ENCODE assay signal across 25 mouse cellular contexts in genomic region chr9:9674531-9674930, GRCm38 (mm10).
A peak's percentile ranks its signal among the peaks of the same experiment; 100 is the strongest.
DNase-seq lines count a peak whose midpoint lies in the region; ATAC-seq lines count a peak whose summit lies in the region.
"Had no signal": no experiment of that assay in that cellular context is flagged by ENCODE, and none has a peak within 500 bp of the region (broad histone marks: within the 10 kb centered on the region; RNA-seq: fewer than 3 reads in every experiment).

No protein-coding gene starts in this region.

- H3K4me2 ChIP-seq in midbrain, embryonic 11.5 days = no peak overlapping the region
- H3K4me2 ChIP-seq in midbrain, embryonic 14.5 days (ENCODE audit: low read length) = no peak overlapping the region
- H3K4me2 ChIP-seq: forebrain, embryonic 13.5 days; heart, embryonic 12.5 days; hindbrain, embryonic 14.5 days; liver, embryonic 12.5 days; midbrain, embryonic 13.5 days had no signal

- 93% methylated on average over 5 of the region's 5 CpGs for WGBS in midbrain, embryonic 11.5 days
- WGBS in midbrain, embryonic 14.5 days = 84% methylated on average over 5 of the region's 5 CpGs

- no peaks in the 10 kb centered on the region for H3K27me3 ChIP-seq in midbrain, embryonic 11.5 days (ENCODE audit: control insufficient read depth, insufficient read depth, low read length)
- no peaks in the 10 kb centered on the region for H3K27me3 ChIP-seq in midbrain, embryonic 14.5 days (ENCODE audit: control insufficient read depth, insufficient read depth, low read length)
- H3K27me3 ChIP-seq: CH12.LX; forebrain, embryonic 13.5 days; liver, embryonic 12.5 days; megakaryocyte, embryonic 14.5 days; midbrain, embryonic 13.5 days had no signal

- no peaks in the 10 kb centered on the region for H3K36me3 ChIP-seq in midbrain, embryonic 11.5 days (ENCODE audit: control insufficient read depth, insufficient read depth, low read length)
- H3K36me3 ChIP-seq in midbrain, embryonic 14.5 days (ENCODE audit: control insufficient read depth, insufficient read depth, low read length) = no peaks in the 10 kb centered on the region
- H3K36me3 ChIP-seq: heart, embryonic 12.5 days; liver, embryonic 12.5 days; midbrain, embryonic 13.5 days had no signal

- H3K4me1 ChIP-seq in midbrain, embryonic 11.5 days (ENCODE audit: control insufficient read depth, insufficient read depth, low read length) = 0 out of 2 replicates have a peak, but pooled peaks cover 2% of the 10 kb centered on the region
- H3K4me1 ChIP-seq in midbrain, embryonic 14.5 days (ENCODE audit: control insufficient read depth, insufficient read depth, low read length) = 0 out of 2 replicates have a peak, but pooled peaks cover 3% of the 10 kb centered on the region
- H3K4me1 ChIP-seq: heart, embryonic 12.5 days; liver, embryonic 12.5 days; megakaryocyte, embryonic 14.5 days had no signal

- H3K27ac ChIP-seq in midbrain, embryonic 11.5 days (ENCODE audit: low read depth, low read length) = no peak overlapping the region
- no peak overlapping the region for H3K27ac ChIP-seq in midbrain, embryonic 14.5 days (replicated peaks; ENCODE audit: low read depth, low read length)
- H3K27ac ChIP-seq: forebrain, embryonic 13.5 days; heart, adult 2 months; hindbrain, embryonic 14.5 days; liver, embryonic 12.5 days; midbrain, embryonic 13.5 days had no signal

- no peak for DNase-seq in frontal cortex, postnatal 14 days (ENCODE audit: low spot score in 2 of 2)
- DNase-seq in midbrain, embryonic 11.5 days (ENCODE audit: low spot score, missing footprints) = peak; percentile 8
- no peak for DNase-seq in midbrain, embryonic 14.5 days
- peak; percentile 15 to 16 for DNase-seq in left cerebral cortex, postnatal 36 days (ENCODE audit: low spot score in 2 of 2)
- no peak for DNase-seq in thymus, adult 18-20 months
- DNase-seq: adrenal gland, adult 8-10 months; B cell, adult 2 months; cerebellum, adult 11 months; cerebellum, adult 9-11 months; heart, adult 2 months; heart, postnatal 4 days; kidney, adult 9 months; kidney, postnatal 10 days; liver, postnatal 0 days; lung, postnatal 4 days had no signal

- no peak overlapping the region for H3K9ac ChIP-seq in midbrain, embryonic 11.5 days (ENCODE audit: low read length)
- H3K9ac ChIP-seq in midbrain, embryonic 14.5 days (replicated peaks; ENCODE audit: low read length) = no peak overlapping the region
- H3K9ac ChIP-seq: forebrain, embryonic 13.5 days; heart, embryonic 12.5 days; hindbrain, embryonic 14.5 days; liver, embryonic 12.5 days; liver, postnatal 0 days; midbrain, embryonic 13.5 days had no signal

- peak; percentile 85 for ATAC-seq in frontal cortex, adult (ENCODE audit: low TSS enrichment)
- no peak for ATAC-seq in midbrain, embryonic 11.5 days (ENCODE audit: low FRiP score)
- ATAC-seq in midbrain, embryonic 14.5 days (ENCODE audit: low FRiP score, low TSS enrichment) = no peak
- ATAC-seq: activated CD4-positive, CD25-positive, alpha-beta regulatory T cell, adult 4 months; intestine, postnatal 0 days; liver, embryonic 12.5 days; liver, postnatal 0 days; midbrain, embryonic 13.5 days had no signal

- intact Hi-C loops in left cerebral cortex, postnatal 36 days (cut with DNase I) = no loop called here

- H3K9me3 ChIP-seq in midbrain, embryonic 11.5 days (ENCODE audit: control insufficient read depth, low read length) = no peaks in the 10 kb centered on the region
- H3K9me3 ChIP-seq in midbrain, embryonic 14.5 days (ENCODE audit: control insufficient read depth, low read length) = no peaks in the 10 kb centered on the region
- H3K9me3 ChIP-seq: forebrain, embryonic 13.5 days; heart, embryonic 12.5 days; liver, embryonic 12.5 days; megakaryocyte, embryonic 14.5 days; midbrain, embryonic 13.5 days had no signal

- H3K4me3 ChIP-seq in midbrain, embryonic 11.5 days (ENCODE audit: low read depth, low read length) = no peak overlapping the region
- no peak overlapping the region for H3K4me3 ChIP-seq in midbrain, embryonic 14.5 days (replicated peaks; ENCODE audit: low read depth, low read length)
- H3K4me3 ChIP-seq: forebrain, embryonic 13.5 days; heart, adult 2 months; heart, embryonic 12.5 days; liver, embryonic 12.5 days; megakaryocyte, embryonic 14.5 days; midbrain, embryonic 13.5 days had no signal

Comparison
In these comparisons a context has a peak if more than half of its experiments do, and no peak if none do; other contexts are left out.
1. DNase-seq: peak in midbrain, embryonic 11.5 days (single experiment) and left cerebral cortex, postnatal 36 days (2 of 2); none in frontal cortex, postnatal 14 days (0 of 2), midbrain, embryonic 14.5 days (single experiment) and thymus, adult 18-20 months (0 of 2).